ENCODE assay signal across 12 mouse cellular contexts in the genomic region with DNA sequence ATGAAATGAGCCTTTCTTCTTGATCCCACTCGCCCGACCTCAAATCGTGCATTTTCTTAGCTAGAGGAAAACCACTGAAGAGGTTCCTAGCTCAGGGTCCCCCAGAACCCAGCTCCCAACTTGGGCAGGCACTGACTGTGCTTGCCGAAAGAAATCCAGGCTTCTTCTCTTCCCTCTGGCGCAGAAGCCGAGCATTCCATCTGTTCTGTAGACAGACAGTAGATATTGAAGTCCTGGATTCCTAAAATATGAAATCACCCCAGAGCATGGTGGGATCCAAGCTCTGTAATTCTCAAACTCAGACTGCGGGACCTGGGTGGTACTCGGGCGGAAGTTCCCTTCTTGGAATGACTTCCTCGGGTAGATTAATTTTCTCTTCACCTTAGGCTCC. TPM values are rescaled to one million over a fixed set of nuclear protein-coding genes. Genes with fewer than 3 reads are reported as not detected.
DNase-seq lines count a peak whose midpoint lies in the region; ATAC-seq and TF ChIP-seq lines count a peak whose summit lies in the region.
"Had no signal": no experiment of that assay in that cellular context is flagged by ENCODE, and none has a peak within 500 bp of the region (broad histone marks: within the 10 kb centered on the region; RNA-seq: fewer than 3 reads in every experiment).

No protein-coding gene starts in this region.

- no peaks in the 10 kb centered on the region for H3K36me3 ChIP-seq in forebrain, embryonic 15.5 days
- no peaks in the 10 kb centered on the region for H3K36me3 ChIP-seq in intestine, embryonic 14.5 days (ENCODE audit: control insufficient read depth, insufficient read depth, low read length)
- no peaks in the 10 kb centered on the region for H3K36me3 ChIP-seq in neural tube, embryonic 13.5 days

- H3K4me2 ChIP-seq in forebrain, embryonic 15.5 days (replicated peaks), result peak overlapping the region; percentile 48; the same call in 1 of the 2 replicates
- H3K4me2 ChIP-seq in intestine, embryonic 14.5 days (ENCODE audit: low read length), result peak overlapping the region; percentile 44; the same call in 1 of the 2 replicates
- peak overlapping the region; percentile 58; the same call in 1 of the 2 replicates for H3K4me2 ChIP-seq in neural tube, embryonic 13.5 days

- H3K4me3 ChIP-seq in left cerebral cortex, adult 2 months, result no peak overlapping the region; the same call in 1 of the 2 replicates
- no peak overlapping the region; the same call in 1 of the 2 replicates for H3K4me3 ChIP-seq in forebrain, embryonic 15.5 days
- H3K4me3 ChIP-seq in intestine, embryonic 14.5 days (ENCODE audit: low read depth, low read length), result no peak overlapping the region
- no peak overlapping the region for H3K4me3 ChIP-seq in neural tube, embryonic 13.5 days

- 37% methylated on average over 10 of the region's 10 CpGs for WGBS in forebrain, embryonic 15.5 days
- WGBS in intestine, embryonic 14.5 days, result 37% methylated on average over 10 of the region's 10 CpGs
- 52% methylated on average over 10 of the region's 10 CpGs for WGBS in neural tube, embryonic 13.5 days

- peaks cover 21% of the 10 kb centered on the region for H3K4me1 ChIP-seq in forebrain, embryonic 15.5 days
- H3K4me1 ChIP-seq in intestine, embryonic 14.5 days (replicated peaks; ENCODE audit: control insufficient read depth, insufficient read depth, low read length), result peaks cover 22% of the 10 kb centered on the region; the same call in 1 of the 2 replicates
- peaks cover 33% of the 10 kb centered on the region for H3K4me1 ChIP-seq in neural tube, embryonic 13.5 days (replicated peaks)

- TF ChIP-seq CTCF in left cerebral cortex, adult 2 months (IDR thresholded peaks at IDR 0.05), result no peak

- no peak for DNase-seq in left cerebral cortex, adult 2 months (ENCODE audit: extremely low spot score in 1 of 2, low spot score in 2 of 2)
- DNase-seq in left cerebral cortex, adult 8-10 months (ENCODE audit: low spot score in 2 of 2), result no peak
- no peak for DNase-seq in intestine, embryonic 14.5 days (ENCODE audit: low spot score)
- DNase-seq in urinary bladder, adult 2 months (ENCODE audit: low spot score), result no peak
- DNase-seq in adrenal gland, adult 8-10 months, result no peak
- no peak for DNase-seq in urinary bladder, postnatal 14 days (ENCODE audit: low spot score)
- DNase-seq: kidney, adult 11 months; spleen, adult 18-20 months had no signal

- intact Hi-C loops in left cerebral cortex, adult 2 months (cut with DNase I), result no loop called here

- no peak overlapping the region for H3K9ac ChIP-seq in forebrain, embryonic 15.5 days (replicated peaks)
- H3K9ac ChIP-seq in intestine, embryonic 14.5 days (ENCODE audit: low read length), result no peak overlapping the region
- peak overlapping the region; percentile 60; the same call in 1 of the 2 replicates for H3K9ac ChIP-seq in neural tube, embryonic 13.5 days

- no peaks in the 10 kb centered on the region for H3K27me3 ChIP-seq in forebrain, embryonic 15.5 days
- H3K27me3 ChIP-seq in intestine, embryonic 14.5 days (replicated peaks; ENCODE audit: control insufficient read depth, insufficient read depth, low read length), result no peaks in the 10 kb centered on the region
- no peaks in the 10 kb centered on the region for H3K27me3 ChIP-seq in neural tube, embryonic 13.5 days

- H3K9me3 ChIP-seq in forebrain, embryonic 15.5 days, result no peaks in the 10 kb centered on the region
- H3K9me3 ChIP-seq in intestine, embryonic 14.5 days (ENCODE audit: control insufficient read depth, low read length), result no peaks in the 10 kb centered on the region
- no peaks in the 10 kb centered on the region for H3K9me3 ChIP-seq in neural tube, embryonic 13.5 days

- ATAC-seq in forebrain, embryonic 15.5 days (replicated peaks), result no peak
- ATAC-seq in intestine, embryonic 14.5 days (replicated peaks; ENCODE audit: low FRiP score, low TSS enrichment, low read depth), result no peak
- ATAC-seq in neural tube, embryonic 13.5 days (ENCODE audit: low read depth), result no peak

- peak overlapping the region; percentile 65 for H3K27ac ChIP-seq in left cerebral cortex, adult 2 months
- peak overlapping the region; percentile 64 for H3K27ac ChIP-seq in forebrain, embryonic 15.5 days (replicated peaks)
- H3K27ac ChIP-seq in intestine, embryonic 14.5 days (ENCODE audit: low read depth), result peak overlapping the region; percentile 44; the same call in 1 of the 2 replicates
- H3K27ac ChIP-seq in neural tube, embryonic 13.5 days (replicated peaks), result peak overlapping the region; percentile 14; the same call in 1 of the 2 replicates

RNA-seq across cellular contexts. Expression of a gene that starts 5.0 kb away (rescaled TPM):
- total RNA-seq in left cerebral cortex, adult 2 months (2021), result 100 to 1,000 TPM; 159 to 177 TPM
- total RNA-seq in left cerebral cortex, adult 8-10 months (2022), result 100 to 1,000 TPM; 136 to 175 (median 139) TPM
- 331 and 337 TPM in 2 replicates for polyA plus RNA-seq in forebrain, embryonic 15.5 days (2015; fragmentation: Nextera tagmentation; extraction: Ambion mirVana)
- 47.7 and 54.3 TPM in 2 replicates for polyA plus RNA-seq in intestine, embryonic 14.5 days (2014; fragmentation: Nextera tagmentation; extraction: Ambion mirVana)
- polyA plus RNA-seq in neural tube, embryonic 13.5 days (2015; fragmentation: Nextera tagmentation; extraction: Ambion mirVana), result 246 and 259 TPM in 2 replicates
- 0.83 and 1.1 TPM in 2 replicates for polyA plus RNA-seq in urinary bladder, adult 2 months (2012; rRNA removed)
- 10 to 100 TPM; 17.7 to 38.7 (median 29.4) TPM for total RNA-seq in adrenal gland, adult 8-10 months (2022)

RNA-seq across cellular contexts. Expression of a gene that starts 7.0 kb away (rescaled TPM):
- total RNA-seq in left cerebral cortex, adult 2 months (2021), result 1 to 10 TPM; 4.4 to 5.8 TPM
- 1 to 10 TPM; 5.2 to 6.9 (median 6.1) TPM for total RNA-seq in left cerebral cortex, adult 8-10 months (2022)
- polyA plus RNA-seq in forebrain, embryonic 15.5 days (2015; fragmentation: Nextera tagmentation; extraction: Ambion mirVana), result 14.1 and 18.0 TPM in 2 replicates
- 8.1 and 9.3 TPM in 2 replicates for polyA plus RNA-seq in intestine, embryonic 14.5 days (2014; fragmentation: Nextera tagmentation; extraction: Ambion mirVana)
- polyA plus RNA-seq in neural tube, embryonic 13.5 days (2015; fragmentation: Nextera tagmentation; extraction: Ambion mirVana), result 11.9 and 18.3 TPM in 2 replicates
- 1.2 and 2.4 TPM in 2 replicates for polyA plus RNA-seq in urinary bladder, adult 2 months (2012; rRNA removed)
- total RNA-seq in adrenal gland, adult 8-10 months (2022), result 1 to 10 TPM; 2.4 to 8.5 (median 3.3) TPM

RNA-seq across cellular contexts. Expression of a gene that starts 29.4 kb away (rescaled TPM):
- not detected for total RNA-seq in left cerebral cortex, adult 2 months (2021)
- total RNA-seq in left cerebral cortex, adult 8-10 months (2022), result not detected
- polyA plus RNA-seq in forebrain, embryonic 15.5 days (2015; fragmentation: Nextera tagmentation; extraction: Ambion mirVana), result 1.6 and 1.7 TPM in 2 replicates
- polyA plus RNA-seq in intestine, embryonic 14.5 days (2014; fragmentation: Nextera tagmentation; extraction: Ambion mirVana), result 0.26 and 0.51 TPM in 2 replicates
- polyA plus RNA-seq in neural tube, embryonic 13.5 days (2015; fragmentation: Nextera tagmentation; extraction: Ambion mirVana), result 0.88 and 1.4 TPM in 2 replicates
- 0.29 and 0.43 TPM in 2 replicates for polyA plus RNA-seq in urinary bladder, adult 2 months (2012; rRNA removed)
- not detected for total RNA-seq in adrenal gland, adult 8-10 months (2022)
- total RNA-seq: adrenal gland, postnatal 4 days had no signal
- polyA plus RNA-seq: embryonic facial prominence, embryonic 11.5 days had no signal

RNA-seq across cellular contexts. Expression of a gene that starts 30.0 kb away (rescaled TPM):
- total RNA-seq in left cerebral cortex, adult 2 months (2021), result 10 to 100 TPM; 38.6 to 41.6 TPM
- 10 to 100 TPM; 32.7 to 40.7 (median 38.1) TPM for total RNA-seq in left cerebral cortex, adult 8-10 months (2022)
- 61.7 and 62.7 TPM in 2 replicates for polyA plus RNA-seq in forebrain, embryonic 15.5 days (2015; fragmentation: Nextera tagmentation; extraction: Ambion mirVana)
- 73.2 and 76.2 TPM in 2 replicates for polyA plus RNA-seq in intestine, embryonic 14.5 days (2014; fragmentation: Nextera tagmentation; extraction: Ambion mirVana)
- polyA plus RNA-seq in neural tube, embryonic 13.5 days (2015; fragmentation: Nextera tagmentation; extraction: Ambion mirVana), result 58.6 and 62.2 TPM in 2 replicates
- 70.7 and 81.1 TPM in 2 replicates for polyA plus RNA-seq in urinary bladder, adult 2 months (2012; rRNA removed)
- total RNA-seq in adrenal gland, adult 8-10 months (2022), result 10 to 100 TPM; 69.1 to 73.5 (median 71.4) TPM

Comparison
In these comparisons a context has a peak if more than half of its experiments do, and no peak if none do; other contexts are left out.
1. H3K27ac ChIP-seq: peak in every context shown above with its lines; median percentile 65 in left cerebral cortex, adult 2 months; 64 in forebrain, embryonic 15.5 days; 44 in intestine, embryonic 14.5 days; 14 in neural tube, embryonic 13.5 days.
2. RNA of a gene that starts 5.0 kb away (polyA plus RNA-seq): 331 to 337 TPM in forebrain, embryonic 15.5 days, 246 to 259 TPM in neural tube, embryonic 13.5 days and 47.7 to 54.3 TPM in intestine, embryonic 14.5 days; 0.83 to 1.1 TPM in urinary bladder, adult 2 months; every median in the first group is over 10 times any median in the second.
3. Peak in every context shown above with its lines, with median percentiles within 50 percentile points of each other: H3K4me2 ChIP-seq.